Mouse (Mus musculus) C2C12 (cell line): Measurements from ENCODE around the gene Rab39. TPM values are rescaled to one million over a fixed set of nuclear protein-coding genes. Genes with fewer than 3 reads are reported as not detected.

Experiments used
- H3K27me3 ChIP-seq: one replicate; pipeline ENCODE4 v1.6.1; 2011; ENCODE audit not compliant: control insufficient read depth, insufficient read depth, insufficient read length
- H3K36me3 ChIP-seq: one replicate; pipeline ENCODE4 v1.6.1; 2011; ENCODE audit not compliant: control insufficient read depth, insufficient read depth
- H3K4me3 ChIP-seq: one replicate; pipeline ENCODE4 v1.5.1; 2011; ENCODE audit warnings: mild to moderate bottlenecking, control low read depth; ENCODE audit not compliant: poor library complexity, insufficient read depth, severe bottlenecking
- H3K79me2 ChIP-seq: one replicate; pipeline ENCODE4 v1.6.1; 2011; ENCODE audit not compliant: control insufficient read depth, insufficient read depth
- H3K79me3 ChIP-seq: one replicate; pipeline ENCODE4 v1.6.1; 2011; ENCODE audit warnings: low read depth, control low read depth
- H3ac ChIP-seq: one replicate; pipeline ENCODE3; 2011; ENCODE audit warnings: low read depth; ENCODE audit not compliant: control insufficient read depth, insufficient read length
- CEBPB ChIP-seq: IDR thresholded peaks from one replicate; pipeline ENCODE4 v1.6.1; 2011; ENCODE audit warnings: low read depth, mild to moderate bottlenecking, control low read depth, moderate library complexity
- CTCF ChIP-seq: IDR thresholded peaks from one replicate; pipeline ENCODE4 v1.5.1; 2011; ENCODE audit not compliant: control insufficient read depth, insufficient read depth, insufficient read length
- FOSL1 ChIP-seq: IDR thresholded peaks from one replicate; pipeline ENCODE4 v1.8.0; 2011; ENCODE audit warnings: mild to moderate bottlenecking, low read length; ENCODE audit not compliant: poor library complexity, insufficient read depth, severe bottlenecking
- MAX ChIP-seq: IDR thresholded peaks from one replicate; pipeline ENCODE4 v1.6.1; 2011; ENCODE audit warnings: mild to moderate bottlenecking, control low read depth
- MYOD1 ChIP-seq: IDR thresholded peaks from one replicate; pipeline ENCODE4 v1.6.1; 2011; ENCODE audit warnings: low read depth; ENCODE audit not compliant: control insufficient read depth, insufficient read length
- MYOG ChIP-seq: IDR thresholded peaks from one replicate; pipeline ENCODE4 v1.6.1; 2011; ENCODE audit not compliant: control insufficient read depth, insufficient read length; ENCODE audit errors: extremely low read depth
- USF1 ChIP-seq: IDR thresholded peaks from one replicate; pipeline ENCODE4 v1.6.1; 2011; ENCODE audit warnings: low read depth, mild to moderate bottlenecking, control low read depth, moderate library complexity
- polyA plus RNA-seq: library from polyadenylated mRNA; unstranded; fragments of >200 nt; fragmentation: generic; extraction: Trizol; gene quantifications from one replicate; pipeline ENCODE4 v1.2.1, GENCODE M21; 2012; ENCODE audit warnings: missing spikeins

Rab39 gene
- polyA plus RNA-seq, 1 experiment, result not detected

DNA sequence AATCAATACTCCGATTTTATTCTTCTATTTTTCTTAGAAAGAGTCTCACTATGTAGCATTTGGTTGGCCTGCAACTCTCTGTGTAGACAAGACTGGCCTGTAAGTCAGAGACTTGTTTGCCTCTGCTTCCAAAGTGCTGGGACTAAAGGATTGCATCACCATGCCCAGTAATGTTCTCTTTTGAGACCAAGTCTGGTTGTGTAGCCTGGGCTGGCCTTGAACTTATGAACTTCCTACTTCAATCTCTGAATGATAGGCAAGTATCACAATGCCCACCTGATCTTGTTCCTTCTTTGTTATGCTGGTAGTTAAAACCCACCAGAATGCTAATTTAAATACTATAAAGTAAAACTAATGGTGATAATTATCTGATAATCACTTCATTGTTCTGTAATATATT, 3.0 kb downstream of the Rab39 start:
- H3K79me2 ChIP-seq, result no peaks in the 10 kb centered on the region
- no peaks in the 10 kb centered on the region for H3K36me3 ChIP-seq
- H3K27me3 ChIP-seq, result no peaks in the 10 kb centered on the region
- TF ChIP-seq USF1, result no peak
- TF ChIP-seq MYOD1, result no peak
- no peak for TF ChIP-seq MAX
- TF ChIP-seq MYOG, result no peak
- TF ChIP-seq FOSL1, result no peak
- TF ChIP-seq CEBPB, result no peak
- TF ChIP-seq CTCF, result no peak
- H3ac ChIP-seq, result no peak overlapping the region
- no peaks in the 10 kb centered on the region for H3K79me3 ChIP-seq
- no peak overlapping the region for H3K4me3 ChIP-seq

DNA sequence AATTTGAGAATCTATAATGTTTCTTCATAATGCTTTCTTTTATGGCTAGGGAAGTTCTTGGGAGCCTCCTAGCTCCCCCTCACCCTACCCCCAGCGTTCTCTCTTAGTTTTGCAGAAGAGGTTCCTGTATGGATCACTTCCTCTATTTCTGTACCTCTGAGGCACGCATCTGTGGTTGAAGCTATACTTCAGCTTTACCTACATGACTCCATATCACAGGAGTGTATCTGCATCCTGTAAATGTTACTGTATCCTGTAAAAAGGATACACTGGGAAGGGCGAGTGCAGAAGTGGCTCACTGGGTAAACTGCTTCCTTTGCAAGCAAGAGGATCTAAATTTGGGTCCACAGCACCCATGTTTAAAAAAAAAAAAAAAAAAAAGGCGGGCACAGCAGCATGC, 5.5 kb downstream of the Rab39 start:
- H3K27me3 ChIP-seq, result no peaks in the 10 kb centered on the region
- TF ChIP-seq MAX, result no peak
- no peak for TF ChIP-seq FOSL1
- no peaks in the 10 kb centered on the region for H3K79me2 ChIP-seq
- H3K36me3 ChIP-seq, result no peaks in the 10 kb centered on the region
- no peak overlapping the region for H3K4me3 ChIP-seq
- no peak overlapping the region for H3ac ChIP-seq
- H3K79me3 ChIP-seq, result no peaks in the 10 kb centered on the region

DNA sequence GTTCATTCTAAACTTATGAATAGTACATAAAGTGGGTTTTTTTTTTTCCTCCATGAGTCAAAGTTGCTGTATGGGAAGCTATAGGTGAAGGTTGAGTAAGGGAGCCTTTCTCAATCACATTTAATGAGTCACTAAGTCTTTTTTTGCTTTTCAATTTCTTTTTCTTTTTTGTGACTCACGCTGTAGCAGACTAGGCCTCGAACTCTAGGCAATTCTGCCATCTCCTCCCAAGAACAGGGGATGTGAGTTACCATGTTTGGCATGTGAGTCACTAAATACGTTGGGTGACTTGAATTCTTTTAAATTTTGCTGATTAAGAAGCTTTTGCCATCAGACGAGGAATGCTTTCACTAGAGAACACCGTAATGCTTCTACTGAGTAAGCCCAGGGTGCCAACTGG, 10.2 kb downstream of the Rab39 start:
- H3K79me2 ChIP-seq, result no peaks in the 10 kb centered on the region
- TF ChIP-seq CTCF (no peak), MAX (no peak), USF1 (no peak), MYOD1 (no peak)
- no peaks in the 10 kb centered on the region for H3K79me3 ChIP-seq
- no peak overlapping the region for H3K4me3 ChIP-seq
- no peak overlapping the region for H3ac ChIP-seq
- H3K27me3 ChIP-seq, result no peaks in the 10 kb centered on the region
- no peaks in the 10 kb centered on the region for H3K36me3 ChIP-seq

DNA sequence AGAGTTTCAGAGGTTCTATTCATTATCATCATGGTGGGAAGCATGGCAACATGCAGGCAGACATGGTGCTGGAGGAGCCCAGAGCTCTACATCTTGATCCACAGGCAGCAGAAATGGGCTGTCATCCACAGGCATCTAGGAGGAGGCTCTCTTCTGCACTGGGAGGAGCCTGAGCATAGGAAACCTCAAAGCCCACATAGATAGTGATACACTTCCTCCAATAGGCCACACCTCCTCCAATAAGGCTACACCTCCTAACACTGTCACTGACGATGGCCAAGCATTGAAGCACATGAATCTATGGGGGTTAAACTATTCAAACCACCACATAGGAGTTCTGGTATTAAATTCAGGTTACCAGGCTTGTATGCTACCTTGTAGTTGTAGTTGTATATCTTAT, 12.3 kb downstream of the Rab39 start:
- Histone ChIP-seq H3K79me3 (no peaks in the 10 kb centered on the region), H3K79me2 (no peaks in the 10 kb centered on the region), H3K36me3 (no peaks in the 10 kb centered on the region), H3ac (no peak overlapping the region), H3K27me3 (no peaks in the 10 kb centered on the region), H3K4me3 (no peak overlapping the region)
- TF ChIP-seq CEBPB, result no peak
- TF ChIP-seq USF1, result no peak

DNA sequence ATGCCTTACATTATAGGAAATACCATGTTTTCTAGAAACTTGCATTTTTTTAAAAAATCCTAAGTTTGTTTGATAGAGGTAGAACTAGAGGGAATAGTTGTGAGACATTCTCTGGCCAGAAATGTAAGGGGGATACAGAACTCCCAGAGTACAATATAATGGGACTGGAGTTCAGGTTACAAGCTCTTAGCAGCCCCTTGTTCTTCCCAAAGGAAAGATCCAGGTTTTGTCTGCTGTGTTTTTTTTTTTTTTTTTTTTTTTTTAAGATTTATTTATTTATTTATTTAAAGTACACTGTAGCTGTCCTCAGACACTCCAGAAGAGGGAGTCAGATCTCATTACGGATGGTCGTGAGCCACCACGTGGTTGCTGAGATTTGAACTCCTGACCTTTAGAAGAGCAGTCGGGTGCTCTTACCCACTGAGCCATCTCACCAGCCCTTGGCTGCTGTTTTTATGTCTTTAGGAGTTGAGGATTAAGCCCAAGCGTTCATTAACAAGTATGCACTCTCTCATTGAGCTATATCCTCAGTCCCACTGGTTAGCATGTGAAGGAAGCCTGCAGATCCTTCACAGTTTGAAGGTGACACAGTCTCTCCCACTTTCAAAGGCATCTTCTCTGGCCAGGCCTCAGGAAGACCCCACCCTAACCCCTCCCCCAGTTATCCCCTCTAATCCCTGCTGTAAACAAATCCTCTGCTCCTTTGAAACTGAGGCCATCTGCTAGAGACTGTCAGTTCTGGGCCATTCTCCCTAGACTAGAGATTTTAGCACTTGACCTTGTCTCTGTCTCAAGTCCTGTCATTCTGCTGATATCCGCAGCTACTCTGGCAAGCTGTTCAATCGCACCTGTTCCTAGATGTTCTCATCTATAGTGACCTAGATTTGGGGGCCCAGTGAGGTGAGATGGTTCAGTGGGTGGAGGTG, 14.0 kb downstream of the Rab39 start:
- no peak overlapping the region for H3K4me3 ChIP-seq
- no peak for TF ChIP-seq MYOD1
- TF ChIP-seq USF1, result no peak
- no peak for TF ChIP-seq MAX
- TF ChIP-seq MYOG, result no peak
- TF ChIP-seq CEBPB, result no peak
- no peak for TF ChIP-seq CTCF
- no peak for TF ChIP-seq FOSL1
- H3K79me2 ChIP-seq, result no peaks in the 10 kb centered on the region
- no peaks in the 10 kb centered on the region for H3K36me3 ChIP-seq
- no peaks in the 10 kb centered on the region for H3K79me3 ChIP-seq
- H3ac ChIP-seq, result no peak overlapping the region
- peaks cover 3% of the 10 kb centered on the region for H3K27me3 ChIP-seq

DNA sequence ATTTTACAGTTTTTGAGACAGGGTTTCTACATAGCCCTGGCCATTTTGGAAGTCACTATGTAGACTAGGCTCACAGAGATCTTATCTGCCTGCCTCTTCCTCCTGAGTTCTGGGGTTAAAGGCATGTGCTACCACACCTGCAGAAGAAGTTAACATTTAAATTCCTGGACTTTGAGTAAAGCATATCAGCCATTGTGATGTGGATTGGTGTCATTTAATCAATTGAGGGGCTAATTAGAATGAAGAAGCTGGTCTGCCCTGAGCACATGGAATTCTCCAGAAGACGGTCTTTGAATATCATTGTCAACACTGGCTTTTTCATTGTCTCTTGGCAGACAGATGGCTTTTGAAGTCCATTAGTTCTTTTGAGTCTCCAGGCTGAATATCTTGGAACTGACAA, 25.2 kb downstream of the Rab39 start:
- Histone ChIP-seq H3K79me3 (no peaks in the 10 kb centered on the region), H3K4me3 (no peak overlapping the region), H3ac (no peak overlapping the region), H3K36me3 (no peaks in the 10 kb centered on the region), H3K27me3 (peaks cover under 1% of the 10 kb centered on the region), H3K79me2 (no peaks in the 10 kb centered on the region)
- TF ChIP-seq CTCF, result no peak
- no peak for TF ChIP-seq USF1
- TF ChIP-seq MAX, result no peak
- TF ChIP-seq MYOD1, result no peak
- no peak for TF ChIP-seq FOSL1
- no peak for TF ChIP-seq MYOG
- no peak for TF ChIP-seq CEBPB

DNA sequence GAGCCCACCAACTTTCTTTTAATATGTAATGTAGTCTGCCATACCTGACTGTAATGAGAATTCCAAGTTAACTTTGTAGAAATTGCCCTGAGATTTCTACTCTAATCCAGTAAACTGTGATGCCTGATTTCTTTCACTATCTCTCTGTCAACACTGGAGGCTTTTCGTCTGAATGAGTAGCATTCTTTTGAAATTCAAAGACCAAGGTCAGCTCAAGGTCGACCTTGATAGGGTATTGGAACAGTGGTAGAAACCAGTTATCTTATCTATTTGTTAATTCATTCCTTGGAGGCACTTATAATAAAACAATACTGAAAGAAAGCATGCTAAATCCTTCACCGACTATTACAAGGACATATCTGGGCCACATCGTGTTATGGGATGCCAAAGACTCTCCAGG, 29.1 kb downstream of the Rab39 start:
- no peak for TF ChIP-seq CEBPB
- no peak for TF ChIP-seq CTCF
- no peak for TF ChIP-seq MYOG
- no peak for TF ChIP-seq FOSL1
- TF ChIP-seq USF1, result no peak
- TF ChIP-seq MAX, result no peak
- no peak for TF ChIP-seq MYOD1
- Histone ChIP-seq H3K36me3 (no peaks in the 10 kb centered on the region), H3K27me3 (no peaks in the 10 kb centered on the region), H3K79me3 (no peaks in the 10 kb centered on the region), H3ac (no peak overlapping the region), H3K4me3 (no peak overlapping the region), H3K79me2 (no peaks in the 10 kb centered on the region)
